Mouse (Mus musculus): ENCODE measurements around the gene Pdk2. TPM values are rescaled to one million over a fixed set of nuclear protein-coding genes. Genes with fewer than 3 reads are reported as not detected.

Pdk2 gene
- total and polyA plus RNA-seq, 2 experiments from 2014 or later: 168 to 179 TPM

- DNase-seq (ENCODE audit: low spot score) (no peak), ATAC-seq (ENCODE audit: insufficient read depth, low read depth) (no peak)
- Histone ChIP-seq H3K9ac (replicated peaks; ENCODE audit: low read depth, low read length) (peak overlapping the region; percentile 88), H3K9me3 (replicated peaks; ENCODE audit: control insufficient read depth, low read length) (no peaks in the 10 kb centered on the region), H3K27ac (ENCODE audit: low read depth) (peak overlapping the region; percentile 91), H3K36me3 (replicated peaks; ENCODE audit: control insufficient read depth, insufficient read depth, low read length) (peaks cover 8% of the 10 kb centered on the region), H3K4me1 (ENCODE audit: control insufficient read depth, insufficient read depth) (peaks cover 48% of the 10 kb centered on the region), H3K27me3 (ENCODE audit: control insufficient read depth, insufficient read depth, low read length) (no peaks in the 10 kb centered on the region), H3K4me2 (ENCODE audit: low read depth, low read length) (peak overlapping the region; percentile 90), H3K4me3 (ENCODE audit: low read depth, low read length) (peak overlapping the region; percentile 89)
- no peak for TF ChIP-seq CTCF (IDR thresholded peaks at IDR 0.05; ENCODE audit: low read depth)
- no peak for TF ChIP-seq EP300 (IDR thresholded peaks at IDR 0.05; ENCODE audit: low read depth)
- under 1% methylated on average over 88 of the region's 99 CpGs for WGBS
Measured at GRCm38 (mm10) chr11:94991641-94992479, 49.3 kb downstream of the Pdk2 start.

GRCm38 (mm10) chr11:94990749-94991577 is 50.2 kb downstream of the Pdk2 start, which contains the start of gene Ppp1r9b:
Gene Ppp1r9b (plus strand): TSS chr11:94991035.
- TF ChIP-seq EP300 (IDR thresholded peaks at IDR 0.05; ENCODE audit: low read depth): no peak
- TF ChIP-seq CTCF (IDR thresholded peaks at IDR 0.05; ENCODE audit: low read depth): peak; percentile 56
- peak within 1 kb of the TSS; percentile 91 for H3K27ac ChIP-seq (ENCODE audit: low read depth)
- H3K36me3 ChIP-seq (replicated peaks; ENCODE audit: control insufficient read depth, insufficient read depth, low read length): no peaks in the 10 kb centered on the region
- peak within 1 kb of the TSS; percentile 88 for H3K9ac ChIP-seq (replicated peaks; ENCODE audit: low read depth, low read length)
- H3K9me3 ChIP-seq (replicated peaks; ENCODE audit: control insufficient read depth, low read length): no peaks in the 10 kb centered on the region
- no peaks in the 10 kb centered on the region for H3K27me3 ChIP-seq (ENCODE audit: control insufficient read depth, insufficient read depth, low read length)
- ATAC-seq (ENCODE audit: insufficient read depth, low read depth) (peak; percentile 81), DNase-seq (ENCODE audit: low spot score) (peak; percentile 95)
- H3K4me2 ChIP-seq (ENCODE audit: low read depth, low read length): peak within 1 kb of the TSS; percentile 90
- peaks cover 49% of the 10 kb centered on the region for H3K4me1 ChIP-seq (ENCODE audit: control insufficient read depth, insufficient read depth)
- peak within 1 kb of the TSS; percentile 89 for H3K4me3 ChIP-seq (ENCODE audit: low read depth, low read length)
- 0% methylated on average over 57 of the region's 69 CpGs for WGBS

DNA sequence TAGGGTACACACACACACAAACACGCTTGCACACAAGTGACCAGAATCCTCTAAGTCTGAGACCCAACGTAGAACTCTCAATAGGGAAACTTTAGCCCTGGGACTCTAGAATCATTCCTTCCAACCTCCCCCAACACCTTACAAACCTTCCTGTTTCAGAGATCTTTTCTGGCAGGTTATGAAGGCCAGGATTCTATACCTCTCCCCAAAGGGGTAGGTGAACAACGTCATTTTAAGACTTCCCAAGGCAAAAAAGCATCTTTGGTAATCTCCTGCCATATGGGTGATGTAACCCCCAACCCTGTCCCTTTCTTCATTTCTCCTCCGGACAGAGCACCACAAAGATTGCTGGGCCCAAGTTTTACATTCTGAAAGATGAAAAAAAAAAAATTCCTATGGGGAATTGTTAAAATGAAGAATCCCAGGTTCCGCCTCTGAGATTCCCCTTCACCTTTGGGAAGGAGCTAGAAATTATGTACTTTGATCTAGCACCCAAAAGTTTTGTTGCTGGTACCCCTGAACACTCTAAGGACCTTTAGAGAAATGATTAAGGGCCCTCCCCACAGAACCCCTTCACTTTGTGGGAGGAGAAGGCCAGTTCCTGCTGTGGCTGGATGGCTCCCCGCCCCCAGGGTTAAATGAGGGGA is 50.9 kb downstream of the Pdk2 start:
- peaks cover 47% of the 10 kb centered on the region for H3K4me1 ChIP-seq (ENCODE audit: control insufficient read depth, insufficient read depth)
- H3K9ac ChIP-seq (replicated peaks; ENCODE audit: low read depth, low read length): peak overlapping the region; percentile 88
- peak overlapping the region; percentile 90 for H3K4me2 ChIP-seq (ENCODE audit: low read depth, low read length)
- ATAC-seq (ENCODE audit: insufficient read depth, low read depth) (no peak), DNase-seq (ENCODE audit: low spot score) (no peak)
- TF ChIP-seq EP300 (IDR thresholded peaks at IDR 0.05; ENCODE audit: low read depth) (no peak), CTCF (IDR thresholded peaks at IDR 0.05; ENCODE audit: low read depth) (no peak)
- peak overlapping the region; percentile 91 for H3K27ac ChIP-seq (ENCODE audit: low read depth)
- H3K4me3 ChIP-seq (ENCODE audit: low read depth, low read length): peak overlapping the region; percentile 89
- H3K9me3 ChIP-seq (replicated peaks; ENCODE audit: control insufficient read depth, low read length): no peaks in the 10 kb centered on the region
- no peaks in the 10 kb centered on the region for H3K36me3 ChIP-seq (replicated peaks; ENCODE audit: control insufficient read depth, insufficient read depth, low read length)
- WGBS: 47% methylated on average over 6 of the region's 6 CpGs
- H3K27me3 ChIP-seq (ENCODE audit: control insufficient read depth, insufficient read depth, low read length): no peaks in the 10 kb centered on the region

GRCm38 (mm10) chr11:94989562-94990017 is 51.6 kb downstream of the Pdk2 start:
- Histone ChIP-seq H3K36me3 (replicated peaks; ENCODE audit: control insufficient read depth, insufficient read depth, low read length) (no peaks in the 10 kb centered on the region), H3K9me3 (replicated peaks; ENCODE audit: control insufficient read depth, low read length) (no peaks in the 10 kb centered on the region), H3K27me3 (ENCODE audit: control insufficient read depth, insufficient read depth, low read length) (no peaks in the 10 kb centered on the region), H3K27ac (ENCODE audit: low read depth) (peak overlapping the region; percentile 91), H3K9ac (replicated peaks; ENCODE audit: low read depth, low read length) (peak overlapping the region; percentile 52), H3K4me3 (ENCODE audit: low read depth, low read length) (peak overlapping the region; percentile 89), H3K4me1 (ENCODE audit: control insufficient read depth, insufficient read depth) (peaks cover 41% of the 10 kb centered on the region), H3K4me2 (ENCODE audit: low read depth, low read length) (peak overlapping the region; percentile 90)
- ATAC-seq (ENCODE audit: insufficient read depth, low read depth) (peak; percentile 57), DNase-seq (ENCODE audit: low spot score) (peak; percentile 94)
- 2% methylated on average over 12 of the region's 12 CpGs for WGBS
- TF ChIP-seq CTCF (IDR thresholded peaks at IDR 0.05; ENCODE audit: low read depth): no peak
- TF ChIP-seq EP300 (IDR thresholded peaks at IDR 0.05; ENCODE audit: low read depth): peak; percentile 83; the same call in 1 of the 2 replicates

All from heart, postnatal 0 days (tissue).